Mouse (Mus musculus): Measurements from ENCODE around the gene Mt2.

Gene Mt2

GRCm38 (mm10) chr8:94199202-94199869 lies 26.9 kb downstream of the Mt2 start:
- DNase-seq = peak in 1 of 2 experiments; percentile 61

GRCm38 (mm10) chr8:94204043-94204442 lies 31.6 kb downstream of the Mt2 start:
- DNase-seq = no peak

GRCm38 (mm10) chr8:94205736-94206135 lies 33.3 kb downstream of the Mt2 start:
- DNase-seq = peak; percentile 58 to 67

- DNase-seq = no peak
Observed at GRCm38 (mm10) chr8:94206256-94206655, 33.8 kb downstream of the Mt2 start.

GRCm38 (mm10) chr8:94207491-94207890 lies 35.0 kb downstream of the Mt2 start:
- no peak for DNase-seq

GRCm38 (mm10) chr8:94209639-94210038 lies 37.2 kb downstream of the Mt2 start:
- DNase-seq = no peak

DNA sequence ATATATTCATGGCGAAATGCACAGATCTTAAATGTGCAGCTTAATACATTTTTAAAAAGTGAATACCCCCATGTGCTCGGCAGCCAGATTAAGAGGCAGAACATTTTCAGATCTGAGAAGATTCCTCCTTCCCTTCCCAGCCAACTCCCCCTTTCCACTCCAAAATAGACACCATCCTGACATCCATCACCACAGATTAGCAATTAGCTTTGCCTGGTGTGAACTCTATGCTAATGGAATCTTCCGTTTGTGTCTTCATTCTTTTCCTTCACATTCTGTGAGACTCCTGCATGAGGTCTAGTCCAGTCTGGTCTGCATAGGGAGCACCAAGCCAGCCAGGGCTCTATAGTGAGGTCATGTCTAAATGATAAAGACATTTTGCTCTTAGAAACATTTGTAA lies 37.8 kb downstream of the Mt2 start:
- DNase-seq = no peak

DNA sequence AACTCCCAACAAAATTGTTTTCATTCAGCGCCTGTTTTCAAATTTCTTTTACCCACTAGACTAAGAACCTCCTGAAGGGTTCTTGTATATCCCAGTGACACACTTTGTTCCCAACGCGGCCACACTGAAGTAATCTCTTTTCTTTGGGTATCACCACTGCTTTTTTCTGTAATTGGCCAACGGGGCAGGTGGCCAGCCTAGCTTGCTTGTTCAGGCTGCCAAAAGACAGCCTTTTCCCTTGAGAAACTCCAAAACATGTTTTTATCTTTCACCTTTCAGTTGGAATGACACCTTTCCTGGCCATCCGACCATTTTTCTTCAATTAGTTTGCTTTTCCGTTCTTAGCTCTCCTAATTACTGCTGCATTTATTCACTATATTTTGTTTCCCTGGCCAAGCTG lies 41.4 kb downstream of the Mt2 start:
- DNase-seq = peak in 1 of 2 experiments; percentile 14

- DNase-seq = peak; percentile 98 to 99
Observed at GRCm38 (mm10) chr8:94214252-94215173, 42.0 kb downstream of the Mt2 start, which contains the start of gene Nup93. Gene Nup93 (plus strand): TSS chr8:94214564.

Data from lung, adult 18-20 months (tissue).